9 mouse cellular contexts compared by ENCODE assay signal in the genomic region with DNA sequence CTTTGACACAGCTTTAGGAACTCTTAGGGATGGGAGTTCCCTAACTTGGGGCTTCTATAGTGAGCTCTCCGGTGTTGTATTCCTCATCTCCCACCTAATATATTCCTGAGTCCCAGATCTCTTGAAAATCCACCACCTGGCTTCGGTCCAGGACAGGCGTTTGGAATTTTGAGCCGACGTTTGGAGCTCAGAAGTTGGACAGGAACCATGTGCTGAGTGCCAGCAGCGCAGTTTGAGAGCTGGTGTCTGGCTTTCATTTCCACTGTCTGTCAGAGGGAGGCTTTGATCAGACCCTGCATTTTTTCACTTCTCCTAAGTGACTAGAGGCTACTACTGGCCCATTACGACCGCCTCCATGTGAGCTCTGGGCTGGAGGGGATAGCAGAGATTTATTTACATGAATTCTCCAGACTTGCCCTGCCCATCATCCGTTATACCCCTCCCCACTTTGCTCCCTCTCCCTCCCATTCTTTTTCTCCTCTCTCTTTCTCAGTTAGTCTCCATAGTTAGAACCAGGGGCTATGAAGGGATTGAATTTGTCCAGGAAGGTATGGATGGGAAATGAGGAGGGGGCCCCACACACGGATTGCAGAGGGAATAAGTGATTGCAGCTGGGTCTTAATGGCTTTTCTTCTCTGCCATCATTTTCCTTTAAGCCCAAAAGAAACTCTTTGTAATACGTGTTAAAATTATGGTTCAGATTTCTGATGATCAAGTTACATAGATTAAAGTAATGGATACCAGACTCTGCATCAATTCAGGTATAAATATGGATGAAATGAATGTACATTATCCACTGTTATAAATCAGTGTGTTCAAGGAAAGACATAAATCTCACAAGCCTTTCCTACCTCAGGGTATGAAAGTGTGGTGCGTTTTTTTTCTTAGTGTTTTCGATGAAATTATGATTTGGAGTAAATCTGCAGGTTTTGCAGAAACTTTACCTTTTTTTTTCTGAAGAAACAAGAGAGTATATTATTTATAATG.
DNase-seq lines count a peak whose midpoint lies in the region; ATAC-seq and TF ChIP-seq lines count a peak whose summit lies in the region.
"Had no signal": no experiment of that assay in that cellular context is flagged by ENCODE, and none has a peak within 500 bp of the region (broad histone marks: within the 10 kb centered on the region; RNA-seq: fewer than 3 reads in every experiment).

No protein-coding gene starts in this region.

- no peaks in the 10 kb centered on the region for H3K9me3 ChIP-seq in kidney, embryonic 16.5 days (ENCODE audit: low read length)
- H3K9me3 ChIP-seq in embryonic facial prominence, embryonic 11.5 days (replicated peaks; ENCODE audit: control insufficient read depth, low read length), result no peaks in the 10 kb centered on the region
- no peaks in the 10 kb centered on the region for H3K9me3 ChIP-seq in lung, embryonic 15.5 days

- TF ChIP-seq POLR2A in kidney, adult 2 months (IDR thresholded peaks at IDR 0.05; ENCODE audit: low read depth, low read length), result no peak

- H3K4me1 ChIP-seq in kidney, adult 2 months (ENCODE audit: control insufficient read depth, insufficient read depth, low read length), result no peaks in the 10 kb centered on the region
- H3K4me1 ChIP-seq in kidney, embryonic 16.5 days (ENCODE audit: insufficient read depth, low read length), result 0 out of 2 replicates have a peak, but pooled peaks cover 3% of the 10 kb centered on the region
- no peaks in the 10 kb centered on the region; the same call in 1 of the 2 replicates for H3K4me1 ChIP-seq in embryonic facial prominence, embryonic 11.5 days (ENCODE audit: control insufficient read depth, insufficient read depth, low read length)
- peaks cover 11% of the 10 kb centered on the region for H3K4me1 ChIP-seq in lung, embryonic 15.5 days

- H3K27me3 ChIP-seq in kidney, adult 2 months (replicated peaks; ENCODE audit: control insufficient read depth, insufficient read depth, low read length), result no peaks in the 10 kb centered on the region
- no peaks in the 10 kb centered on the region for H3K27me3 ChIP-seq in kidney, embryonic 16.5 days (ENCODE audit: insufficient read depth, low read length)
- H3K27me3 ChIP-seq in embryonic facial prominence, embryonic 11.5 days (ENCODE audit: control insufficient read depth, insufficient read depth, low read length), result no peaks in the 10 kb centered on the region
- H3K27me3 ChIP-seq in lung, embryonic 15.5 days, result no peaks in the 10 kb centered on the region
- H3K27me3 ChIP-seq: CH12.LX had no signal

- H3K36me3 ChIP-seq in kidney, adult 2 months (ENCODE audit: control insufficient read depth, insufficient read depth, low read length), result no peaks in the 10 kb centered on the region
- no peaks in the 10 kb centered on the region for H3K36me3 ChIP-seq in kidney, embryonic 16.5 days (ENCODE audit: insufficient read depth, low read length)
- no peaks in the 10 kb centered on the region for H3K36me3 ChIP-seq in embryonic facial prominence, embryonic 11.5 days (replicated peaks; ENCODE audit: control insufficient read depth, insufficient read depth, low read depth, low read length)
- H3K36me3 ChIP-seq in lung, embryonic 15.5 days, result no peaks in the 10 kb centered on the region

- no peak overlapping the region for H3K4me2 ChIP-seq in kidney, embryonic 16.5 days (replicated peaks; ENCODE audit: low read depth, low read length)
- no peak overlapping the region for H3K4me2 ChIP-seq in embryonic facial prominence, embryonic 11.5 days (ENCODE audit: low read depth, low read length)
- peak overlapping the region; percentile 16 for H3K4me2 ChIP-seq in lung, embryonic 15.5 days

- H3K27ac ChIP-seq in kidney, adult 2 months (ENCODE audit: insufficient read depth, low read depth, low read length), result no peak overlapping the region
- no peak overlapping the region for H3K27ac ChIP-seq in kidney, embryonic 16.5 days (ENCODE audit: low read length)
- H3K27ac ChIP-seq in embryonic facial prominence, embryonic 11.5 days (replicated peaks; ENCODE audit: low read depth, low read length), result peak overlapping the region; percentile 53; the same call in 1 of the 2 replicates
- peak overlapping the region; percentile 31; the same call in 1 of the 2 replicates for H3K27ac ChIP-seq in lung, embryonic 15.5 days

- H3K9ac ChIP-seq in kidney, embryonic 16.5 days (replicated peaks; ENCODE audit: low read length), result no peak overlapping the region
- H3K9ac ChIP-seq in embryonic facial prominence, embryonic 11.5 days (replicated peaks; ENCODE audit: low read length), result no peak overlapping the region
- H3K9ac ChIP-seq in lung, embryonic 15.5 days, result no peak overlapping the region

- H3K4me3 ChIP-seq in kidney, adult 2 months (ENCODE audit: insufficient read depth, low read depth, low read length), result no peak overlapping the region
- no peak overlapping the region for H3K4me3 ChIP-seq in kidney, embryonic 16.5 days (ENCODE audit: low read length)
- no peak overlapping the region for H3K4me3 ChIP-seq in embryonic facial prominence, embryonic 11.5 days (ENCODE audit: low read depth, low read length)
- no peak overlapping the region for H3K4me3 ChIP-seq in lung, embryonic 15.5 days

- WGBS in kidney, adult 2 months, result 44% methylated on average over 13 of the region's 13 CpGs
- WGBS in kidney, embryonic 16.5 days, result 47% methylated on average over 13 of the region's 13 CpGs
- WGBS in embryonic facial prominence, embryonic 11.5 days, result 31% methylated on average over 13 of the region's 13 CpGs
- 28% methylated on average over 13 of the region's 13 CpGs for WGBS in lung, embryonic 15.5 days

- no peak for TF ChIP-seq CTCF in kidney, adult 2 months (conservative IDR thresholded peaks at IDR 0.05; ENCODE audit: insufficient read depth, insufficient read length, low read depth, low read length)

- no peak for ATAC-seq in kidney, embryonic 16.5 days (ENCODE audit: low FRiP score, low TSS enrichment)
- peak; percentile 88 for ATAC-seq in embryonic facial prominence, embryonic 11.5 days (replicated peaks; ENCODE audit: insufficient number of reproducible peaks, low FRiP score, low TSS enrichment, low read depth)
- peak; percentile 27; the same call in 1 of the 2 replicates for ATAC-seq in granulocyte monocyte progenitor cell, adult 5-6 weeks (replicated peaks; ENCODE audit: poor library complexity, severe bottlenecking)
- peak; percentile 95 for ATAC-seq in lung, embryonic 15.5 days (ENCODE audit: borderline replicate concordance, extremely low read depth, low FRiP score, low TSS enrichment)
- ATAC-seq in monocyte, adult 5-6 weeks (replicated peaks; ENCODE audit: insufficient number of reproducible peaks, low FRiP score, low TSS enrichment, poor library complexity, severe bottlenecking), result no peak

- peak; percentile 15 for DNase-seq in kidney, adult 2 months
- peak; percentile 90 for DNase-seq in embryonic facial prominence, embryonic 11.5 days (ENCODE audit: low spot score)
- peak; percentile 46 for DNase-seq in layer of hippocampus, adult 11-12 months (ENCODE audit: low spot score)
- DNase-seq in right cerebral cortex, postnatal 25 days, result peak; percentile 36

Comparison
In these comparisons a context has a peak if more than half of its experiments do, and no peak if none do; other contexts are left out.
1. DNase-seq: peak in every context shown above with its lines; median percentile 90 in embryonic facial prominence, embryonic 11.5 days; 46 in layer of hippocampus, adult 11-12 months; 36 in right cerebral cortex, postnatal 25 days; 15 in kidney, adult 2 months.
2. H3K27ac ChIP-seq: peak in embryonic facial prominence, embryonic 11.5 days (single experiment) and lung, embryonic 15.5 days (single experiment); none in kidney, adult 2 months (single experiment) and kidney, embryonic 16.5 days (single experiment).
3. ATAC-seq: peak in embryonic facial prominence, embryonic 11.5 days (single experiment), granulocyte monocyte progenitor cell, adult 5-6 weeks (single experiment) and lung, embryonic 15.5 days (single experiment); none in kidney, embryonic 16.5 days (single experiment) and monocyte, adult 5-6 weeks (single experiment).